Mouse (Mus musculus) MEL (cell line): ENCODE measurements around the gene Cnot3.
"Not testable (repeated sequence)": the region's sequence is repeated elsewhere in the genome, so short reads cannot be mapped to it uniquely, and the experiment has no call there.

Experiments
- CTCF ChIP-seq, 3 experiments: IDR thresholded peaks in 2 of 3; conservative IDR thresholded peaks in 1 of 3; 2 replicates each; pipeline ENCODE4 v1.5.1; 2011 to 2012; ENCODE audit warnings: low read length in 3 of 3, low read depth in 2 of 3, mild to moderate bottlenecking in 2 of 3, improper control_type of control experiment in 1 of 3, inconsistent platforms in 1 of 3, mixed read lengths in 1 of 3, moderate library complexity in 1 of 3; ENCODE audit not compliant: control insufficient read depth in 1 of 3, insufficient read depth in 1 of 3, poor library complexity in 1 of 3, severe bottlenecking in 1 of 3
- USF1 ChIP-seq: IDR thresholded peaks from 2 replicates; pipeline ENCODE4 v1.6.1; 2014; ENCODE audit warnings: low read depth, mild to moderate bottlenecking, inconsistent platforms, low read length, improper control_type of control experiment, moderate library complexity
- ZNF384 ChIP-seq: IDR thresholded peaks from 2 replicates; pipeline ENCODE4 v1.6.1; 2012; ENCODE audit warnings: low read depth, mild to moderate bottlenecking, inconsistent platforms, low read length, improper control_type of control experiment

DNA sequence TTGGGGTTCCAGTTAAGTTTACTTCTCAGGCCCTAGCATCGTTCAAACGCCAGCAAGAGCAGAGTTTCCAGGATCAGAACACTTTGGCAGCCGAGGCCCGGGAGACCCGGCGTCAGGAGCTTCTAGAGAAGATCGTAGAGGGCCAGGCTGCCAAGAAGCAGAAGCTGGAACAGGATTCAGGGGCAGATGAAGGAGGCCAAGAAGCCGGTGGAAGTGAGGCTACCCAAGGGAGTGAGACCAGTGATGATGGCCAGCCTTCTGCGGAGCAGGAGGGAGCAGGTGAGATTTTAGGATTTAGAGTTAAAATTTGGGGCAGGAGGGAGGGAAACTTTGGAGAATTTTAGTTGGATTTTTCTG lies 49.9 kb downstream of the Cnot3 start:
- not testable (repeated sequence) for TF ChIP-seq CTCF (IDR thresholded peaks at IDR 0.05 in 2 of 3, conservative IDR thresholded peaks at IDR 0.05 in 1 of 3; ENCODE audit: control insufficient read depth in 1 of 3, insufficient read depth in 1 of 3, low read depth in 2 of 3, low read length in 3 of 3, poor library complexity in 1 of 3, severe bottlenecking in 1 of 3); ZNF384; USF1
